Mouse (Mus musculus) layer of hippocampus, adult 18-20 months (tissue): ENCODE results near the gene Camta2. TPM values are rescaled to one million over a fixed set of nuclear protein-coding genes. Genes with fewer than 3 reads are reported as not detected.

Experiments
- DNase-seq, 2 experiments: peaks; one replicate each; pipeline ENCODE4 v3.0.0; 2022; ENCODE audit warnings: low spot score in 2 of 2
- long read RNA-seq: library from polyadenylated mRNA; stranded (forward); transcript quantifications from one replicate; pipeline ENCODE4 v2.0.0, GENCODE M21; 2021
- total RNA-seq, 2 experiments: library from RNA; stranded (reverse); gene quantifications; 2 replicates each; pipeline ENCODE4 v1.2.3; 2021

The Camta2 gene
- total RNA-seq, result 100 to 1,000 TPM; 330 to 389 TPM
- long read RNA-seq, full-length matches to known transcripts, result 20 of 979 reads
- long read RNA-seq, partial matches to known transcripts, result 761 of 979 reads
- long read RNA-seq, other reads (novel, unspliced or antisense), result 198 of 979 reads

- peak; percentile 76 to 86 for DNase-seq
Measured at GRCm38 (mm10) chr11:70687601-70688199, at the start of gene Camta2. TSS of gene Camta2 (minus strand) at chr11:70688105.

DNA sequence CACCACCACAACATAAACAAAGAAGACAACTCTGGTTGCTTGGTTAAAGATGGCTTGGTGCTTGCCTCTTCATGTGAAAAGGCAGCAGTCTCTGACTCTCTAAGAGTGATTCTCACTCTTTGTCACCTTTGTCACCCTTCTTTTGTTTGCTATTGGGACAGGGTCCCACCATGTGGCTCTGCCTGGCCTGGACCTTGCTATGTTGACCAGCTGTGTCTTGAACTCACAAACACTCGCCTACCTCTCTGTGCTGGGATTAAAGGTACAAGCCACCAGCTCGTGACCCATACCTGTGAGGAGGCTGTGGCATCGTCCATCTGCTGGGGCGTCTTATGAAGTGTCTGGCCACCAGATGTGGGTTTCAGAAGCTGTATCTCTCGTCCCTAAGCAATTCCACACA lies 45.4 kb upstream of the Camta2 start:
- no peak for DNase-seq

DNA sequence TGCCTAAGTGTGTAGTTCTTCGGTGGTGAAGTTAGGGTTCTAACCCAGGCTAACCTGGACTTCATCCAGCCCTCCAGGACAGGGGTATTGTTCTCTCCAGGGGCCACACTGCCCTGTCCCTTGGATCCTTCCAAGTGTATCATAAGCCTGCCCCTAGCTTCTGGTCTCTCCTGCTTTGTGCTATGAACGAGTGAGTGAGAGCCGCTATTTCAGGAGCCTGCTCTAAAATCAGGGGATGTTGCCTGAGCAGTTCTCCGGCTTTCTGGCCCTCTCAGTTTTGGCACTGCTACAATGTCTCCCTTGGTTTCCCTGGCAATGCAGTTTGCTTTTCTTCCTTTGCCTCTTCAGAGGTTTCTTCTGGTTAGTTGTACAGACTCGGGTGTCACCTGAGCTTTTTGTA lies 43.3 kb upstream of the Camta2 start:
- DNase-seq, result peak in 1 of 2 experiments; percentile 64

- DNase-seq, result no peak
Measured at GRCm38 (mm10) chr11:70730427-70731038, 42.6 kb upstream of the Camta2 start.

- no peak for DNase-seq
Measured at GRCm38 (mm10) chr11:70727385-70727784, 39.5 kb upstream of the Camta2 start.

- DNase-seq, result no peak
Measured at GRCm38 (mm10) chr11:70726585-70726984, 38.7 kb upstream of the Camta2 start.

DNA sequence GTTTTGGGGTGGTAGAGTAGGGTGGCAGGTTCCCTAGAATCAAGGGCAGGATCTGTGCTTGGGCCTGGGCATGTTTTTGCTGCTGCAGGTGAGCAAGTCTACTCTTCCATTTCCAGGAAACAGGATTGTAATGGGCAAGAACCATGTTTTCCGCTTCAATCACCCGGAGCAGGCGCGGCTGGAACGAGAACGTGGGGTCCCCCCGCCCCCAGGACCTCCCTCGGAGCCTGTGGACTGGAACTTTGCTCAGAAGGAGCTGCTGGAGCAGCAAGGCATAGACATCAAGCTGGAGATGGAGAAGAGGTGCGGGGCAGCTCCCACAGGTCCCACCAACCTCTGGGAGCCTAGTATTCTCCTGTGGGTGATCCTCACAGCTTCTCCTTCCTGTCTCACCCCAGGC lies 36.8 kb upstream of the Camta2 start:
- DNase-seq, result no peak

- DNase-seq, result no peak
Measured at GRCm38 (mm10) chr11:70721072-70721471, 33.2 kb upstream of the Camta2 start.

DNA sequence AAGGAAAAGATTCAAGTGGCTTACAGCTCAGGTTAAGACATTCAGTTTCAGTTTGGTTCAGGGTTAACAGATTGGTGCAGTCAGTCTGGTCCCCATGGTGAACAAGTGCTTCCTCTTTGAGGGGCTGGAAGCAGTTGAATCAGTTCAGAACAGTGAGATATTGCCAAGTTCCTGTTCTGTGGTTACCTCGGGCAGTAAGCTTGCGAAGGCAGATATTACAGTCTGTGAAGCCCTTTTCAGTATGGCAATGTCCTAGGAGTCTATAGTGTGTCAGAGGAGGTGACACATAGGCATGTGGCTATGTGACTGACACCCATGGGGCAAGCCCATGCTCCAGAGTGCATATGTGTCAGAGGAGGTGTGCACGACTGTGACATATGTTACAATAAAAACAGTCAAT lies 32.7 kb upstream of the Camta2 start:
- no peak for DNase-seq

DNA sequence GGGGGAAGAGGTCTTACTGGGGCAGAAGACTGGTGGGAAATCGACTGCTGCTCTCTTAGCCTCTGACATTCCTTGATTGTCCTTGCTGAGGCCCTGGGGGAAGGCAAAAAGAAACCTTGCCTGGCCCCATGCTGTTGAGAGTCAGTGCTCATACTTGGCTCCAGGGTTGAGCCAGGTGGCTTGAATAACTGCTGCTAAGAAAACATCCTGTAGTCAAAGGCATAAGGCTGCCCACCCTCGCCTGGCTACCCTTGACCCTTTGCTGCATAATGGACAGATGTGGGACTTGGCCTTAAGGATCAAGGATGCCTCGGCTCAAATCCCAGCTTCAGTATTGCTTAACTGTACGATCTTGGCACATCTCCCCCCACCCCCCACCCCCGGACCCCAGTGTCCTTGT lies 30.6 kb upstream of the Camta2 start:
- DNase-seq, result no peak

- DNase-seq, result no peak
Measured at GRCm38 (mm10) chr11:70715832-70716231, 27.9 kb upstream of the Camta2 start.

DNA sequence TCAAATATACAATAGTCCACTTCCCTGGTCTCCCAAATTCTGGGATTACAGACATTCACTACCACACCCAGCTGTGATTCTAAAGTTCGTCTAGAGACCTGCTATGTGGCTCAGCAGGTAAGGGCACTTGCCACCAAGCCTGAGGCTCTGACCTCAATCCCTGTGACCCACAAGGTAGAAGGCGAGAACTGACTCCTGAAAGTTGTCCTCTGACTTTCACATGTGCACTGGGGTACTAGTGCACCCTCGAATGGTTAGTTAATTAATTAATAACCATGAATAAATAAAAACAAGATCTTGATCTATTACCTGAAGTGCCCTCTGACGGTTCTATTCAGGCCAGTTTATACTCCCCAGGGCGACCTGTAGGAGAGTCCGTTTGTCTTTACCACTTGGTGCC lies 25.3 kb upstream of the Camta2 start:
- DNase-seq, result no peak

DNA sequence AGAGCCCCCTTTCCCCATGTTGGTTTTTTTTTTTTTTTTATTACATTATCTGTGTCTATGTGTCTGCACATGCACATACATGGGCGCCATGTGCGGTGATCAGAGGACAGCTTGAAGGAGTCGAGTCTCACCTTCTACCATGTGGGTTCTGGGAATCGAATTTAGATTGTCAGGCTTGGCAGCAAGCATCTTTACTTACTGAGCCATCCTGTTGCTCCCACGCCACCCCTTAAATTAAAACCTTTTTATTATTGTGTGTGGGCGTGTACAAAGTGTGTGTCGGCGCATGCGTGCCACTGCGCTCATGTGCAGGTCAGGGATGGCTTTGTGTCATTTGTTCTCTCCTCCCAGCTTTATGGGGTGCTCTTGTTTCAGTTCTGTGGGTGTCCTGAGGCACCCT lies 23.1 kb upstream of the Camta2 start:
- peak; percentile 46 to 79 for DNase-seq

DNA sequence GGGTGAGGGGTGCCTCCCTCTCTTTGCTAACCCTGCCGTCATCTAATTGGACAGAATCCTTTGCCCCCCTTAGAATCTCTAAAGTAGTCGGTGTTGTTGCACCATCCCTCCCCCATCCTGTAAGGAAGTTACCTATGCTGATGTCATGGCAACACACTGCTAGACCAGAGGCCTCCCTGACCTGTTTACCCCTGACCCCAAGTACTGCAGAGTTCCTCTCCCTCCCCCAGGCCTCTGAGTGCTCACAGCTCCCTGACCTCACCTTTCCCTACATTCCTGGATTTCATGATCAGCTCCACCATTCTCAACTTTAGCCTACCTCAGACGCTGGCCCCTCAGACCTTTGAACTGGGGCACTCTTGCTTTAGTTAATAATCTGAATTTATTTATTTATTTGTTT lies 18.2 kb upstream of the Camta2 start:
- no peak for DNase-seq

DNA sequence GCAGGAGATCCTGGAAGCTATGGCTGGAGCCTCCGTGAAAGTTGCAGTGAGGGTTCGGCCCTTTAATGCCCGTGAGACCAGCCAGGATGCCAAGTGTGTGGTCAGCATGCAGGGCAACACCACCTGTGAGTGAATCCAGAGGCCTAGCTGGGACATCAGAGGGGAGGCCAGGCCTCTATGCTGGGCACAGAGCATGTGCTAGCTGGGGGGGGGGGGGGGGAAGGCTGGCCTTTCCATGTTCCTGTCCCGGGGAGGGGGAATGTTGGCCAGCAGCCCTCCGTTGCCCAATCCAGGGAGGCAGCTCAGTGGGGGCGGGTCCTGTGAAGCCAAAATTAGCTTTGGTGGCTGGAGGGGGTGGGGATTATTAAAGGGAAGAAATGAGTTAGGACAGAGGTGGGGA lies 14.9 kb upstream of the Camta2 start:
- no peak for DNase-seq

- no peak for DNase-seq
Measured at GRCm38 (mm10) chr11:70701984-70702733, 14.3 kb upstream of the Camta2 start.

GRCm38 (mm10) chr11:70701221-70701955 lies 13.5 kb upstream of the Camta2 start:
- no peak for DNase-seq

DNA sequence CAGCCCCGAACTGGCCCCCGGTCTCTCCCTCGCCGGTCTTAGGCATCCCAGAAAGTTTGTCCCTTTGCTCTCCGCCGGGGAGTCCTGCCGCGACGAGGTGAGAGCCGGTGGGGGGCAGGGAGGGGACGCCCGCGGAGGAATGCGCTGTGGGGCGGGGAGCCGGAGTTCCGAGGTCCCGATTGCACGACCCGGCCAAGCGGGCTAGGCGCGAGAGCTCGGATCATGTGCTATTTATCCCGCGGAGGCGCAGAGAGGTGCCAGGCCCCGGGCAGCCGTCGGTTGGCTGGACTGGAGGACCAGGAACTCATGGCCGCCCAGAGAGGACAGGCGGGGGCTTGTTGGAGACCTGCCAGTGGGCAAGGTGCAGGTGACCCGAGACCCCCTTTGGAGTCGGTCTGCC lies 12.7 kb upstream of the Camta2 start:
- DNase-seq, result peak in 1 of 2 experiments; percentile 61

GRCm38 (mm10) chr11:70699722-70700556 lies 12.0 kb upstream of the Camta2 start, which contains the start of the genes Inca1 and Kif1c:
TSS of gene Inca1 (minus strand) at chr11:70700155.
TSS of gene Kif1c (plus strand) at chr11:70700548.
- peak; percentile 93 to 97 for DNase-seq

GRCm38 (mm10) chr11:70699051-70699450 lies 11.1 kb upstream of the Camta2 start:
- no peak for DNase-seq

DNA sequence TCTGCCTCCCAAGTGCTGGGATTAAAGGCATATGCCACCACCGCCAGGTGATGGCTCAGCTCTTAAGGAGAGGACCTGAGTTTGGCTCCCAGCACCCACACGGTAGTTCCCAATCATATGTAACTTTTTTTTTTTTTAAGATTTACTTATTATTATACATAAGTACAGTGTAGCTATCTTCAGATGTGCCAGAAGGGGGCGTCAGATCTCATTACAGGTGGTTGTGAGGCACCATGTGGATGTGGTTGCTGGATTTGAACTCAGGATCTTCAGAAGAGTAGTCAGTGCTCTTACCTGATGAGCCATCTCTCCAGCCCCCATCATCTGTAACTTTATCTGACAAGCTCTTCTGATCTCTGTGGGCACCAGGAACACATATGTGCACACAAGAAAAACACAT lies 9.5 kb upstream of the Camta2 start:
- DNase-seq, result no peak
